Mouse (Mus musculus): ENCODE measurements around the gene Inka2. TPM values are rescaled to one million over a fixed set of nuclear protein-coding genes. Genes with fewer than 3 reads are reported as not detected.

Inka2 gene
- total RNA-seq, 2 experiments from 2014 or later: 0.42 TPM; not detected in 1

- ATAC-seq (ENCODE audit: poor library complexity, severe bottlenecking): no peak
Observed at GRCm38 (mm10) chr3:105720514-105720913, 16.1 kb downstream of the Inka2 start.

DNA sequence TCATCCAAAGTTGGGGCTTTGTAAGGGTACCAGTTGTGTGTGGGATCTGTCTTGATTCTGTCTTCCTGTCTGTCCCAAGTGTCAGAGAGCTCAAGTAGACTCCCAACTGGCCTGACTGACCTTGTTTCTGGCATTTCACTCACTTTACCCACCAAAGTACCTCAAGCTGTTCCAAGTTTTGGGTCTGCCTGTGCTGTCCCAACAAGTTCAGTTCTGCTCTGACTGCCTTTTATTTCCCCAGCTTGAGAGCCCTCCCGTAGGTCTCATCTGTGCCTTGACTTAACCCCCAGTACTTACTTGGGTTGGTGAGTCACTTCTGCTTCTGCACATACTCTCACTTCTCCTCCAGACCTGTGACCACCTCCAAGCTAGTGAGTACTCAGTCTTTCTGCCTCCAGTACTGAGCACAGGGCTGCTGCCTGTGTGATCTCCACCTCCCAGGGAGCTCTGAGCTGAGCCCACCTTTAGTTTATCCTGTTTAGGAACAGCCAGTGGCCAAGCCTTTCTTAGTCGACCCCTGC lies 17.3 kb downstream of the Inka2 start:
- peak; percentile 84 for ATAC-seq (ENCODE audit: poor library complexity, severe bottlenecking)

GRCm38 (mm10) chr3:105722510-105722909 lies 18.1 kb downstream of the Inka2 start:
- ATAC-seq (ENCODE audit: poor library complexity, severe bottlenecking): no peak

- peak; percentile 63; the same call in 1 of the 2 replicates for ATAC-seq (ENCODE audit: poor library complexity, severe bottlenecking)
Observed at GRCm38 (mm10) chr3:105726037-105726436, 21.6 kb downstream of the Inka2 start.

GRCm38 (mm10) chr3:105732360-105732759 lies 28.0 kb downstream of the Inka2 start:
- ATAC-seq (ENCODE audit: poor library complexity, severe bottlenecking): no peak

GRCm38 (mm10) chr3:105733538-105733937 lies 29.1 kb downstream of the Inka2 start:
- no peak for ATAC-seq (ENCODE audit: poor library complexity, severe bottlenecking)

GRCm38 (mm10) chr3:105735285-105735684 lies 30.9 kb downstream of the Inka2 start:
- no peak for ATAC-seq (ENCODE audit: poor library complexity, severe bottlenecking)

DNA sequence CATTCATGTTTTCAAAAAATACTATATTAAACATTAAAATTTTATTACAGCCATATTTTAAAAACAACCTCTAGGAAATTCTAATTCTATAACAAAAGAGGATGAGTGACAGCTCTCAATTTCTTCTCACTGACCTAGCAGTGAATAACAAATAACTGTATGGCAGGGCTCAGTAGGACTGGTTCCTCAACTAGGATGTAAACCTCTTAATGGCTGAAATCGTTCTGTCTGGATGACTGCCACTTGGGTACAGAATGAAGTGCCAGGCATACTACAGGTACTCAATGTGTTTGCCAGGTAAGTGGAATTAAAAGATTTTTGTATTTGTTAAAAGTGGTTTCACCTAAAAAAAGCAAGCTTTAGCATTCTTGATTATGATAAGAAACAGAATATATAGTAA lies 31.7 kb downstream of the Inka2 start:
- no peak for ATAC-seq (ENCODE audit: poor library complexity, severe bottlenecking)

DNA sequence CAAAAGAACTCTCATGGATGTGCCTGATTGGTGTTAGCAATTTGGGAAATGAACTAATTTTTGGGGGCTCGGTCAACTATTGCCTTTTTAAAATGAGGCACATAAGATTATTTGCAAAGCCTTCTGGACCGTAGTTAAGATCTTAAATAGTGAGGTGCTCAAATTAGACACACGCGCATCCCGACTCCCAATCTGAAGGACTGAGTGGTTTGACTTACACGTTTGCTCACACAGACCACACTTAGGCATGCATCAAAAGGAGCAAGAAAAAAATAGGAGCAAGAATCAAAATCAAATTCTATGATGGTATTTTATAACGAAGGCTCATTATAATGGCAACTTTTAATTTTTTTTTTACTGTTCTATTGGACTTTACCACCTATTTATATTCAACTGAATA lies 32.7 kb downstream of the Inka2 start:
- ATAC-seq (ENCODE audit: poor library complexity, severe bottlenecking): no peak

DNA sequence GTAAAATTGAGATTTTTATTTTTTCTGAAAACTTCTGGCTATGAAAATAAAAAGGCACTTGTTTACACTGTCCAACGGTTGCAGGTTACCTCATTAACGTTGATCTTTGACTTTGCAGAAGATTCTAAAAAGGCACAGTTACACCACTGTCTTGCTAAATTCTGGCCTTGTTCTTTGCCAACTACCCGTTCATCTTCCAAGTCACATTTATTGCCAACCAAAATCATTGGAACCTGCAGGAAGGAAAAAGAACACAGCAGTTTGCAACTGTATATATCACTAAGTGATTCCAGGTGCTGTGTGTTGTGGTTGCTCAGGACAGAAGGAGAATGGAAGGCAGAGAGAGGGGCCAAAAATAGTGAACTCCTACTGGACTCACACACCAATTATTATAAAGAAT lies 33.3 kb downstream of the Inka2 start:
- ATAC-seq (ENCODE audit: poor library complexity, severe bottlenecking): no peak

- no peak for ATAC-seq (ENCODE audit: poor library complexity, severe bottlenecking)
Observed at GRCm38 (mm10) chr3:105746542-105746941, 42.1 kb downstream of the Inka2 start.

DNA sequence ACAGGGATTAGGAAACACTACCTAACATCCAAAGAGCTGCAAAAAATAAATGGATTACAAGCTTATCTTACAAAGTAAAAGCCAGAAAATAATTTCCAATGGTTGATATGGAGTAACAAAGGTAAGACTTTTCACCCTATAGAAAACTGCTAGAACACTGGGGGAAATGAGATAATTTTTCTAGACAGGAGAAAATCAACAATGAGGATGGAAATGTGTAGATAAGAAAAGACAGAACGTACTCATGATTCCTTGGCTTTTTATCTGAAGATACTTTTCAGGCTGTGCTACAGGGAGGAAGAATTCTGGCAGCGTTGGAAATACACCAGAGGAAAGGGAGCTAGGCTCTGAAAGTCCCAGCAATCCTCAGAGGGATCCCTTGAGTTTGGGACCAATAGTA lies 46.4 kb downstream of the Inka2 start:
- no peak for ATAC-seq (ENCODE audit: poor library complexity, severe bottlenecking)

DNA sequence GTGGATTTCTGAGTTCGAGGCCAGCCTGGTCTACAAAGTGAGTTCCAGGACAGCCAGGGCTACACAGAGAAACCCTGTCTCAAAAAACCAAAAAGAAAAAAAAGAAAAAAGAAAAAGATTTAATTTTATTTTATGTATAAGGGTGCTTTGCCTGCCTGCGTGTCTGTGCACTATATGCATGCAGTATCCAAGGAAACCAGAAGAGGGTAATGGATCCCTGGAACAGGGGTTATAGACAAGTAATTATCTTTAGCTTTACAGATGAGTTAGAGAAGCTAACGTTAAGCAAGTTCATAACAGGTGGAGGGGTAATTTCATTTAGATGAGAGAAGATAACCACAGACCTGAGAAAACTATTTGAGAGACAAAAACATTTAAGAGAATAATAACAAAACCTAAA lies 49.8 kb downstream of the Inka2 start:
- no peak for ATAC-seq (ENCODE audit: poor library complexity, severe bottlenecking)

DNA sequence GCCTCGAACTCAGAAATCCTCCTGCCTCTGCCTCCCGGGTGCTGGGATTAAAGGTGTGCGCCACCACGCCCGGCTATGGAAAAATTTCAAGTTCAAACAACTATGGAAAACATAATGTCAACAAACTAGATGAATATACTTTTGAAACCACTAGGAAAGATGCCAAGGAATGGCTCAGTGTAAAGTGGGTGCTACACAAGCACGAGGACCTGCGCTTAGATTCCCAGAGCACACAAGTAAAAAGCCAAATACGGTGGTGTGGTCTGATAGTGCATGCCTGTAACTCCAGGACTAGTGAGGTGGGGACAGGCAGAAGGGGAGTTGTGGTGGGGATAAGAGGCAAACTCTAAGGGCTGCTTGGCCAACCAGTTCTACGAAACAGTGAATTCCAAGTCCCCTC lies 50.7 kb downstream of the Inka2 start:
- ATAC-seq (ENCODE audit: poor library complexity, severe bottlenecking): no peak

DNA sequence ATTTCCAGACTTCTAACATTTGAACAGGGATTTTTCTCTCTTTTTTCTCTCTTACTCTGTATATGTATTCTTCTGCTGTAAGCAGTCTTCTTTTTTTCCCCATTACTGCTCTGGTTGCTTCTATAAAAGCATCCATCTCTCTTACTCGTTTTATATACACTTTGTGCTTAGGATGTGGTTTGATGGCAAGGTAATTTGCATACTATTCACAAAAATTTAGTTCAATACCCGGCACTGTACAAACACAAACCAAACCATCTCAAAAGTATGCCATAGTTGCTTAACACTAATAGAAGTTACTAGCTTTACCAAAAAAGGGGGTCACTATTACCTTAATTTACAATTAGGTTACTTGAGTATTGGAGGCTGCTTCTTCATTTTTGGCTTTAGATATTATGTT lies 52.1 kb downstream of the Inka2 start:
- no peak for ATAC-seq (ENCODE audit: poor library complexity, severe bottlenecking)

GRCm38 (mm10) chr3:105757323-105758083 lies 53.1 kb downstream of the Inka2 start:
- peak; percentile 30 for ATAC-seq (ENCODE audit: poor library complexity, severe bottlenecking)

DNA sequence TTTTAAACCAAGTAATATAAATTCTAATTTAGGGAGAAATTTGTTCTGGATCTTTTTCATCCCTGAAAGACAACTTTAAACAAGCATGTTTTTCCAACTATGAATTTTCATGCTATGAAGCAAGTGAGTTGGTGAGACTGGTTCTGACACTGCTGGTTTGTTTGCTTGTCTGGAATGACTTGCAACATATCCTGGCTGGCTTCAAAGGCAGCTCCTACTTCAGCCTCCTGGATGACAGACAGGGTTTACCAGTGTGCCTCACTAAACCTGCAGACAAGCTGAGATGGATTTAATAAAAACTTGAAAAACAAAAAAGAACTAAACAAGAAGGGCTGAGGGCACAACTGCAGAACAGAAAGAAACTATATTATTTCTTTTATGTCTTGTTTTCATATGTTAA lies 53.7 kb downstream of the Inka2 start:
- ATAC-seq (ENCODE audit: poor library complexity, severe bottlenecking): no peak

GRCm38 (mm10) chr3:105758658-105759057 lies 54.3 kb downstream of the Inka2 start:
- no peak for ATAC-seq (ENCODE audit: poor library complexity, severe bottlenecking)

DNA sequence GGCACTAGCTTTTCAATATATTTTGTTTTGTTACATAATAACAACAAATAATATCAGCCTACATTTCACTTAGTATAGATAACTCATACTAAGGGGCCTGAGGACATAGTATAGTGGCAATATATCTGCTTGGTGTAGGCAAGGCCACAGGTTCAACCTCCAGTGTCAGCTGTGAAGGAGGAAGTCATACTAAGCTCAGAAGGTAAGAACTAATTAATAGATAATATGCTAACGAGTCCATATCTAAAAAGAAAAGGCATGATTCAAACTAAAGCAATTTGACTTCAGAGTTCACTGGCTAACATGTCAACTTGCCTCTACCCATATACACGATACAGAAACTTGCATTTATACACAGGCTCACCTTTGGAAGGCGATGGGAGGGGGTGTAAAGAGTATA lies 55.7 kb downstream of the Inka2 start:
- no peak for ATAC-seq (ENCODE audit: poor library complexity, severe bottlenecking)

DNA sequence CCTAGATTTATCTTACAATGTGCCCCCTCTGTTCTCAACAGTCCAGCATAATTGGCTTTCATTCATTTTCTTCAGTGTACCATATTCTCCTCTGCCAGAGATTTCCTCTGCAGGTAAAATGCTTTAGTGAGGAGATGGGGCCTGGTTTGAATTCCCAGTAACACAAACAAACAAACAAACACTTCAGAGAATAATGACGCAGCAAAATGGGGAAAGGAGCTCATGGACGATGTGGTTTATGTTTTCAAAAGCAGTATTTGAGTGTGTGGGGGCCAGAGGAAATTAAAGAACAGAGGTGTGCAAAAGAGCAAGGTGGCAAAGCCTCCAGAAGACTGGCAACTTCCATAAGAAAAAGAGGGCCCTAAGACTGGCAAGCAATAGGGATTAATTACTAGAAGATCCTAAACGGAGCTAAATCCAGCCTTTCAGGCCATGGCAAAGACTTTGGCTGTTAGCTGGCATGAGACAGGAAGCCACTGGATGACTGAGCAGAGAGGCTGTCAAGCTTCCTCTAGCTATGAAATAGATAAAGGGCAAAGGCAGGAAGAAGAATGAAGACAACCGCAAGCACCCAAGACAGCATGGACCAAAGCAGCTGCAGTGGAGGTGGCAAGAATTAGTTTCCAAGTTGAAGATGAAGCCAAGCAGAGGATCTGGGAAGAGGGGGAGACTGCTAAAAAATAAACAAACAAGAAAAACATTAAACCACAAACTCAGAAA lies 58.9 kb downstream of the Inka2 start:
- ATAC-seq (ENCODE audit: poor library complexity, severe bottlenecking): peak; percentile 79

DNA sequence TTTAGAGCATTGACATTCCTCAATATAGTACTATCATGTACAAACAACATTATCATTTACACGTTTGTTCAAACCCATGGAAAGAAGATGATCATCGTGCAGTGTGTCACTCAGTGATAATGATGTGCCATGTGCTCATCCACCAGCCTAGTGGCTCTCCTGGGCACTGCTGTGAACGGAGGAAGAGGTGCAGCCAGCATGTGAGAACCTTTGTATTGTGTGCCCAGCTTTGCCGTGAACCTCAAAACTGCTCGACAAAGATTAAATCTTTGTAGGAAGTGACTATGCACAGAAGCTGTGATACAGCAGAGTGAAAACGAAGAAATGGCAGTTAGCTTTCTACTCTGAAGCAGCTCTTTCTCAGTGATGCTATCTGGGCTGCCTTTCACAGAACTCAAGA lies 64.1 kb downstream of the Inka2 start:
- ATAC-seq (ENCODE audit: poor library complexity, severe bottlenecking): peak; percentile 78

- ATAC-seq (ENCODE audit: poor library complexity, severe bottlenecking): no peak
Observed at GRCm38 (mm10) chr3:105769380-105769779, 65.0 kb downstream of the Inka2 start.

Measured in megakaryocyte, adult 5-6 weeks (primary cell).